Mouse (Mus musculus) bone marrow macrophage, adult 2 months (primary cell): Measurements from ENCODE around the gene Mark4. TPM values are rescaled to one million over a fixed set of nuclear protein-coding genes. Genes with fewer than 3 reads are reported as not detected.

Experiments
- H3K27ac ChIP-seq: 2 replicates; pipeline ENCODE4 v1.5.1; 2012; ENCODE audit warnings: low read depth, low read length; ENCODE audit not compliant: insufficient read depth
- H3K4me1 ChIP-seq: 2 replicates; pipeline ENCODE4 v1.6.1; 2012; ENCODE audit warnings: low read length; ENCODE audit not compliant: control insufficient read depth, insufficient read depth
- H3K4me3 ChIP-seq: 2 replicates; pipeline ENCODE4 v1.5.1; 2012; ENCODE audit warnings: mild to moderate bottlenecking, low read length, moderate library complexity; ENCODE audit not compliant: insufficient read depth
- CTCF ChIP-seq: IDR thresholded peaks from 2 replicates; pipeline ENCODE4 v1.5.1; 2012; ENCODE audit warnings: low read depth, mild to moderate bottlenecking, low read length, moderate library complexity
- POLR2A ChIP-seq: IDR thresholded peaks from 2 replicates; pipeline ENCODE4 v1.6.1; 2012; ENCODE audit warnings: mild to moderate bottlenecking, low read depth, low read length, borderline replicate concordance
- polyA plus RNA-seq: library from polyadenylated mRNA; stranded (reverse); fragments of >200 nt; gene quantifications from 2 replicates; pipeline ENCODE4 v1.2.4, GENCODE M21; 2012; ENCODE audit not compliant: missing spikeins, insufficient read depth, insufficient read length

Gene Mark4
- polyA plus RNA-seq, 1 experiment: 21.4 TPM

- no peak overlapping the region for H3K27ac ChIP-seq
- no peak overlapping the region for H3K4me3 ChIP-seq
- H3K4me1 ChIP-seq: peaks cover 22% of the 10 kb centered on the region
- no peak for TF ChIP-seq POLR2A
- TF ChIP-seq CTCF: no peak
Measured at GRCm38 (mm10) chr7:19495521-19496213, 37.0 kb upstream of the Mark4 start.

DNA sequence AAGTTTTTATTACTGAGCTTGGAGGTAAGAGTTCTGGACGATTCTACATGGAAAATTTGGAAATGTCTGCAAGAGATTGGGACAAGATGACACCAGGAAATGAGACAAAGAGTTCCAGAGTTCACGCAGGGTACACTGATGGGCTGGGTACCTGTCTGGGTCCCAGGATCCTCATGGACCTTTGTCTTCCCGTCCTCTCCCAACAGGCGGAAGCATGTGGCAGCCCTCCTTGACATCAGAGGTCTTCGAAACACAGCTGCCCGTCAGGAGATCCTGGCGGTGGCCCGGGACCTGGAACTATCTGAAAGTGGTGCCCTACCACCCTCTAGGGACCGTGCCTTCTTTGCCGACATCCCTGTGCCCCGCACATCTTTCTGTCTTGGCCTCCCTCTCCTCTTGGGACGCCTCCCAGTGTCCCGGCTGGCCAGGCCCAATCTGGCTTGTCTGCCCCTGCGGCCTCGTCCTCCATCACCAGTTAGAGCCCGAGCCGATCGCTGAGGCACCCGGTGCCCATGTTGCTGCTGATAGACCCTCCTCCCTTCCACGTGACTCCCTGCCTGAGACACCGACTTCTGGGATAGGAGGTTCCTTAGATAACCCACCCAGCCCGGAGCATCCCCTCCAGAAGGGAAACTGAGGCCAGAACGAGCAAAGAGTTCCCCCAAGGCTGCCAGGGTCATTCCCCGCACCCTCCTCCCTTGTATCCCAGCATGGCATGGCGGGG is 36.3 kb upstream of the Mark4 start:
- Histone ChIP-seq H3K27ac (no peak overlapping the region), H3K4me1 (peaks cover 18% of the 10 kb centered on the region), H3K4me3 (no peak overlapping the region)
- no peak for TF ChIP-seq POLR2A
- no peak for TF ChIP-seq CTCF

DNA sequence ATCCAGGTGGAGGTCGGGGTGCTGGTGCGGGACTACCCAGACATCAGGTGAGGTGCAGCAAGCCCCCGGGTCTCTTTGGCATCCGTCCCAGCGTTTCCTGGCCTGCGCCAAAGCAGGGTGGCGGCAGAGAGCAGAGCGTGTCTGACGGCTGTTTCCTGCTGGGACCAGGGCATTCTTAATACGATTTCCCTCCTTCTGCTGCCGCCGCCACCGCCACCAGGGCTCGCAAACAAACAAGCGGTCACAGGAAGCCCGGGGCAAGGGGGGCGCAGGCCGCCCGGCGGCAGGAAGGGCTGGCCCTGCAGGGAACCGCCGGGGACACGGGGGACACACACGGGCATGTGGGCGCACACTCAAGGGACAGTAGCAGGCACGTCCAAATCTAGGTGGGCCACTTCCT is 33.1 kb upstream of the Mark4 start:
- peaks cover 11% of the 10 kb centered on the region for H3K4me1 ChIP-seq
- no peak overlapping the region for H3K27ac ChIP-seq
- H3K4me3 ChIP-seq: no peak overlapping the region
- TF ChIP-seq POLR2A (no peak), CTCF (no peak)

GRCm38 (mm10) chr7:19489525-19489924 is 30.9 kb upstream of the Mark4 start:
- TF ChIP-seq POLR2A: no peak
- no peak overlapping the region for H3K27ac ChIP-seq
- H3K4me3 ChIP-seq: no peak overlapping the region
- H3K4me1 ChIP-seq: no peaks in the 10 kb centered on the region; the same call in 1 of the 2 replicates

GRCm38 (mm10) chr7:19486549-19486948 is 27.9 kb upstream of the Mark4 start:
- TF ChIP-seq POLR2A: no peak
- TF ChIP-seq CTCF: no peak

GRCm38 (mm10) chr7:19485488-19485887 is 26.9 kb upstream of the Mark4 start:
- Histone ChIP-seq H3K4me3 (no peak overlapping the region), H3K4me1 (no peaks in the 10 kb centered on the region; the same call in 1 of the 2 replicates), H3K27ac (no peak overlapping the region)
- TF ChIP-seq POLR2A (no peak), CTCF (no peak)

More at GRCm38 (mm10) chr7:19486549-19486948, 27.9 kb upstream of the Mark4 start:
- Histone ChIP-seq H3K4me3 (no peak overlapping the region), H3K4me1 (no peaks in the 10 kb centered on the region; the same call in 1 of the 2 replicates), H3K27ac (no peak overlapping the region)

GRCm38 (mm10) chr7:19483281-19483680 is 24.7 kb upstream of the Mark4 start:
- H3K27ac ChIP-seq: no peak overlapping the region
- no peak overlapping the region for H3K4me3 ChIP-seq
- TF ChIP-seq POLR2A (no peak), CTCF (no peak)
- no peaks in the 10 kb centered on the region; the same call in 1 of the 2 replicates for H3K4me1 ChIP-seq

DNA sequence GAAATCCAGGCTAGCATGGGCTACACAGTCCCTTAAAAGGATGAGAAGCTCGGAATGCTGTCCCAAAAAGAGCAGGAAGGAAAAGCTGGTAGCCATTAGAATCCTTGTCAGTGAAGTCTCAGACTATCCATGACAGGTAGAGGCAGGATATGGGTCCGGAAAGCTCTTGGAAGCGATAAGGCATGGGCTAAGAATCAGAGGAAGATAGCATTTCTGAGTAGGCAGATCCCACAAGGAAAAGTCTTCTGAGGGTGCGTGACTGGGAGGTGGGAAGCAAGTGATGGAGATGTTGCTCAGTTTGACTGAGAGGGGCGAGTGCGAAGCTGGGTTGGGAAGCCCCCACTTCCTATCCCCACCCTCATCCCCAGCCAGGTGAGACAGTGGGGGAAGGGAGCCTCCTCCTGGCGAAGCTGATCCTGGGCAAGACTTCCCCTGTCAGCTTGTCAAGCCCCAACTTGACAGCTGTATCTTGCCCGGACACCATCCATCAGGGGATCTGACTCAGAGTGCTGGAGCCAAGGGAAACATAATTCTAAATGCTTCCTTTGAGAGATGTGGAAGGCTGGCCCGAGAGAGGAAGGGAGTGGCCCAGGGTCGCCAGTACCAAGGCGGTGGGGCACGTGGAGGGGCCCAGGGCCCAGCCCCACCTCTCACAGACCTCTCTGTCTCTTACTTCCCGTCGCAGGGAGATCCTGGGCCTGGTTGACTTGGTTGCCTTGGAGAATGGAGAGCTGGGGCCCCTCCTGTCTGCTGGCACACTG is 19.2 kb upstream of the Mark4 start:
- no peak overlapping the region for H3K27ac ChIP-seq
- peaks cover 12% of the 10 kb centered on the region for H3K4me1 ChIP-seq
- TF ChIP-seq CTCF (no peak), POLR2A (no peak)
- no peak overlapping the region for H3K4me3 ChIP-seq

DNA sequence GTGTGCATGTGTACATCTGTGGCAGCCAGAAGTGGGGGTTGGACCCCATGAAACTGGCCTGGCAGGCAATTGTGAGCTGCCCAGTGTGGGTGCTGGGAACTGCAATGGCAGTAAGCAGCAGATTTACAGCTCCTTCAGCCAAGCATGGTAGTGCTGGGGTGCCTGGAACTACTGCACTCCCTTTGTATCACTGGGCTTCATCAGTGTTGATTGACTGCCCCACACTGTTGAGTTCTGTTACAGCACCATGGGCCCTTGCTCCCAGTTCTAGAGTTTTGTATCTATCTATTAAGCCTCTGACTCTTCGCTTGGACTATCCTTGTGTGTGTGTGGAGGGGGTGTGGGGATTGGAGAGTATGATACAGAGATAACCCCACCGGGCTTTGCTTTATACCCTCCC is 18.5 kb upstream of the Mark4 start:
- Histone ChIP-seq H3K4me1 (peaks cover 18% of the 10 kb centered on the region), H3K27ac (no peak overlapping the region), H3K4me3 (no peak overlapping the region)
- TF ChIP-seq CTCF (no peak), POLR2A (no peak)
